Mouse (Mus musculus) left cerebral cortex, postnatal 25 days (tissue): ENCODE measurements around the gene Tns3. TPM values are rescaled to one million over a fixed set of nuclear protein-coding genes. Genes with fewer than 3 reads are reported as not detected.
"Not testable (repeated sequence)": the region's sequence is repeated elsewhere in the genome, so short reads cannot be mapped to it uniquely, and the experiment has no call there.

Experiments
- DNase-seq, 2 experiments: peaks; one replicate each; pipeline ENCODE4 v3.0.0; 2022; ENCODE audit warnings: low spot score in 2 of 2, mixed read lengths in 1 of 2
- intact Hi-C: fragments of 180-260 bp; cut with DNase I; formaldehyde crosslinking; loops from one replicate; pipeline ENCODE4 v1.15.1; 2025
- total RNA-seq, 2 experiments: library from RNA; stranded (reverse); gene quantifications; 2 replicates each; pipeline ENCODE4 v1.2.3; 2021

Tns3 gene
- total RNA-seq, 2 experiments from 2014 or later = 34.9 to 38.3 TPM

DNA sequence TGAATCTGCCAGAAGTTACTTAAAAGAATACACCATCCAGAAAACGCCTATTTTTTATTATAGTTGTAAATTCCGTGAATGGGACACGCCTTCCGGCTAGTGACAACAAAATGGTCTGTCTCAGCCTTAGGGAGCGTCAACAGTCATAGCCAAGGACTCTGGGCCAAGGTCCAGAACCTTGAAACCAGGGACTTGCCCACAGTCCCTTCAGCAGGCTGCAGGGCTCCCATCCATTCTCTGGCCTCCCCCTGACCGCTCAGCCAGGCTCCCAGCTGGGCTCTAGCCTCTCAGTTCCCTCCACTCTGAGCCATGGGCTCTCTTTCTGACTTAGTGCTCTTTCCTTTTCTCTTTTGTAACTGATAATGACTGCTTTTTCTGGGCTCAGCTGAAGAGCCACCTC is 37.6 kb downstream of the Tns3 start:
- no peak for DNase-seq
- intact Hi-C loops = no loop called here

DNA sequence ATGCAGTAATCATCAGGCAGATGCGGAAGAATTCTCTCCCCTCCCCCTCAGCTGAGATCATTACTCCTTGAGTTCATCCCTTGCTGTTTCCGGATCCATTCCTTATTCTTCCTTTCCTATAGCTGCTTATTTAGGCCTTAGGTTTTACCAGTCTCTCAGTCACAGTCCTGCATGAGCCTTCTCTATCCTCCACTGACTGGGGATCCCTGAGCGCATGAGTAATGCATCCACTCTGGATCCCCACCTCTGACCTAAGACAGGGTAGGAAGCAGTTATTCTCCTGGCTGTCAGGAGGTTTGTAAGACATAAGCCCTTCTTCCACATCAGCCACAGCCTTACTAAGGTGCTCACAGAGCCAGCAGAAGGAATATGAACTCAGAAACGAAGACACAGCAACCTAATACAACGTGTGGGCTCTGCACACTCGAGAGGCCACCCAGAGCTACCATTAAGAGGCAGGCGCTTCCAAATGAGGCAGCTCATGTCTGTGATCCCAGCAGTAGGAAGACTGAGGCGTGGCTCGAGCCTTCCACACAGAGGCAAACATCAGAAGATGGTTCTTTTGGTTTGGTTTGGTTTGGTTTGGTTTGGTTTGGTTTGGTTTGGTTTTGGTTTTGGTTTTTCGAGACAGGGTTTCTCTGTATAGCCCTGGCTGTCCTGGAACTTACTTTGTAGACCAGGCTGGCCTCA is 38.3 kb downstream of the Tns3 start:
- no peak for DNase-seq
- intact Hi-C loops = no loop called here

DNA sequence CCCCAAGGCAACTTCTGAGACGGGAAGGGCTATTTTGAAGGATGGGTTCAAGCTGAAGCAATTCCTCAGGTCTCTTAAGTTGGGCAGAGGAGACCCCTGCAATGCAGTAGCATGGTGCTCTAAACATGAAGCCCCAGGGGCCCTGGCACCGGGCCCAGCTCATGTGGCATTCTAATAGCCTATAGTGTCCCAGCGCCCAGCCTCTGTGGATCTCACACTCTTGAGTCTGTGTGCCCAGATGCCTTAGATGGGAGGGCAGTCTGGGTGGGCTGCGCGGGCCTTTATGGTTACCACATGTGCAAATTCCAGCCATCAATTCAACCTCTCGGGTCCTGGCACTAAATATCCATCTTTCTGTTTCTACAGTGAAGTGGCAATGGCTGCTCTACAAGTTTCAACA is 38.9 kb downstream of the Tns3 start:
- intact Hi-C loops = no loop called here
- DNase-seq = no peak

GRCm38 (mm10) chr11:8624179-8624886 is 40.0 kb downstream of the Tns3 start:
- peak; percentile 41 to 50 for DNase-seq
- intact Hi-C loops = no loop called here

DNA sequence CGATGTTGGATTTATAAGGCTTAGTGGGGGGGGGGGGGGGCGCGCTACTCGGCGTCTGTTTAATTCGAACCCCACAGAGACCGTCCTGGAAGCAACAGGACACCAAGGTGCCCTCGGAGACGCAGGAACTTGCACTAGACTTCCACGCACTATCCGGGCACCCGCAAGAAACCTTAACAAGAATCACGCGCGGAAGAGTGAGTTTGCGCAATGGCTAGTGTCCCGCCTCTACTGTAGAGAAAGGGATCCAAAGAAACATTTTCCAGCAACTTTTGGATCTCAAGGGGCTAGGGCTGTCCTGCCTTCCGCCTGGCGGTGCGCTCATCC is 40.5 kb downstream of the Tns3 start:
- DNase-seq = no peak

DNA sequence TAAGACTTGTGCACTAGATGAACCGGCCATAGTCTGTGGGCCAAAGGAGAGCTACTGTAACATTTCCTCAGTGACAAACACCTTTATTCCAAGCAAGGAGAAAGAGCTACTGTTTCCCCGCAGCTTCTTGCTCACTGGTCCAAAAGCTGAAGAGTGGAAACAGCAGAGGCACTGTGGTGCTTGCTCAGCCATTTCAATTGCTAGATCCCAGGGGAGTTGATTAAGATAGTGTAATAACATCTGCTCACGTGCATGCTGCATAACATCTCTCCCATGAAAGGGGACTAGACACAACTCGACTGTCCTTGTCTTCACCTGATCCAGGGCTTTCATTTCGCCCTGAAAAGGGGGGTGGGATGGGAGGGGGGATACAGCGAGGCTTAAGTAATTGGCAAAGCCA is 41.7 kb downstream of the Tns3 start:
- intact Hi-C loops = no loop called here
- peak in 1 of 2 experiments; percentile 16 for DNase-seq

More for the DNA sequence above, 40.5 kb downstream of the Tns3 start:
- intact Hi-C loops = no loop called here

- DNase-seq, intact Hi-C loops: not testable (repeated sequence)
Observed at GRCm38 (mm10) chr11:8619111-8619510, 45.2 kb downstream of the Tns3 start.

- DNase-seq = no peak
Observed at GRCm38 (mm10) chr11:8618301-8618700, 46.0 kb downstream of the Tns3 start.

GRCm38 (mm10) chr11:8615436-8615835 is 48.9 kb downstream of the Tns3 start:
- no peak for DNase-seq
- intact Hi-C loops = no loop called here

More at GRCm38 (mm10) chr11:8618301-8618700, 46.0 kb downstream of the Tns3 start:
- intact Hi-C loops = no loop called here

DNA sequence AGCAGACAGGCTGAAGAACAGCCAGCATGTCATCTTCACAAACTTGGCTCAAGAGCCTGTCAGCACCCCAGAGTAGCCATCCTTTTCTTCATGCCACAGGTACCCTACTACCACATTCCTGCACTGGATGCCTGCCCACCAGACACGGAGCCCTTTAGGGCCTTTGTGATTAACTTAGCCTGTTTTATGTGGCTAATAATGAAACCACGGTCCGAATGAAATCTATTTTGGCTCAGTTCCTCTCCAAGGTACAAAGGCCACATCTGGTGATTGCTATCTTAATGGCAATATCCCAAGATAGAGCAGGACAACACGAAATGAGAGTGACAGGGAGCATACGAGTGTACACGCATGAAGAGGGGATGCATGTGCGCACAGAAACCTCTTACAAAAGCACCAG is 53.9 kb downstream of the Tns3 start:
- intact Hi-C loops = no loop called here

DNA sequence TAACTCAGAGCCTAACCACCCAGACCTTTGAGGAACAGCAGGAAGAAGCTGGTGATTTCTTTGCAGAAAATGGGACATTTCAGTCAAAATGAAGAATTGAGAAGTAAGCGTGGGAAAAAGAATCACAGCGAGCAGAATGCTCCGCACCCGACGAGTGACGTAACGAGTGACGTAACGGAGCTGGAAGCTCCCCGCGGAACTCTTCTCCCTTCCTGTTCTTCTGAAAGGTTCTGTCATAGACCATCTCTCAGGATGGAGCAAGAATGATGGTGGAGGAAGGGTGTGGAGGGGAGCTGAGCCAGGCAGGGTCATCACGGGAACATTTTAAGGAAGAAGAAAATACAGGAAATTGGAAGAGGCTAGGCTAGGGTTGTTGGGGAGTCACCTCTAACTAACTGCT is 54.5 kb downstream of the Tns3 start:
- intact Hi-C loops = no loop called here
- DNase-seq = no peak

More for the DNA sequence above, 53.9 kb downstream of the Tns3 start:
- DNase-seq = no peak

GRCm38 (mm10) chr11:8607123-8607522 is 57.2 kb downstream of the Tns3 start:
- intact Hi-C loops = no loop called here
- no peak for DNase-seq

DNA sequence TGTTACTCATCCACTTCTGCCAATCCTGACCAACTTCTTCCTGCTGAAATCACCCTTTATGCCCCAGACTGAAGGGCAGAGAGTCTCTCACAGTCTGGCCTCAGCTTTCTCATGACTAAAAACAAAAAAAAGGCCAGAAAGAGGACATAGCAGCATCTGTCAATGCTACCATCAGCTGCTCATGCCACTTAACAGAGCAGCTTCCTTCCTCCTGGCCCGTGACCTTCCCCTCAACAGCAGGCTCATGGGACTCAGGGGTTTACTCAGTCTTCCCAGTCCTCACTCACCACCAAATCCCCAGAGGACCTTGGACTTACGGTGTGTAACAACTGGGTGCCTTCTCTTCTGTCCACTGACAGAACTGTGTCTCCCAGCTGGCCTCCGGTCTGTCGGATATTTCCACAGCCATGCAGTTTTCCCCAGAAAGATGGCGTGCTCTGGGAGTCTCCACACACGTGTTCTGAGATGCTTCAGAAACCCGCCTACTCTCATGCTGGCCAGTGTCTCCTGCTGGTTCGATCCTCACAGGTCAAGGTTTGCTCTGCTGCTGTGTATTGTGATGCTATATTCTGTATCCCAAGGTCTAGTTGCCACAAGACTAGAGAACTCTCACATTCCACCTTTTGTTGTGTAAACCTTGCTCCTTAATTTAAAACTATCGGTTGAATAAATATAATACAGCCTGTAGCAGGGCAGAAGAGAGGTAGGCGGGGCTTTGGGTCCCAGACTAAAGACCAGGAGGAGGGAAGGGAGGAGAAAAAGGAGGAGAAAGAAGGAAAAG is 59.4 kb downstream of the Tns3 start:
- DNase-seq = no peak
- intact Hi-C loops = no loop called here

DNA sequence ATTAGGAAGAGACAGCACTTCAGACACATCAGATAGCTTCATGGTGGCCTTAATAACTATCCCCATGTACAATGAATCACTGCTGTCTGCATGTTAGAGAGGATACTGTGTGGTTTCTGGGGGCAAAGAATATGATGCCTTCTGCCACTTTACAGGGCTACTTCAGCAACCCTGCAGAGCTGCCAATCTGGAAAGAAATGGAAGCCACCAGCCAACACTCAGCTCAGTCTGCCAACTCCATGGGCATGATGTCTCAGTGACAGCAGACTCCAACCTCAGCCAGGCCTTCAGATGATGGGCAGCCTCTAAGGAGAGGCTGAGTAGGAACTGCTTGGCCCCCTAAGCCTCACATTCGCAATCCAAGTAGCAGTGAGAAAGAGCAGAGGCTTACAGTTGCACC is 61.7 kb downstream of the Tns3 start:
- intact Hi-C loops = no loop called here
- no peak for DNase-seq

DNA sequence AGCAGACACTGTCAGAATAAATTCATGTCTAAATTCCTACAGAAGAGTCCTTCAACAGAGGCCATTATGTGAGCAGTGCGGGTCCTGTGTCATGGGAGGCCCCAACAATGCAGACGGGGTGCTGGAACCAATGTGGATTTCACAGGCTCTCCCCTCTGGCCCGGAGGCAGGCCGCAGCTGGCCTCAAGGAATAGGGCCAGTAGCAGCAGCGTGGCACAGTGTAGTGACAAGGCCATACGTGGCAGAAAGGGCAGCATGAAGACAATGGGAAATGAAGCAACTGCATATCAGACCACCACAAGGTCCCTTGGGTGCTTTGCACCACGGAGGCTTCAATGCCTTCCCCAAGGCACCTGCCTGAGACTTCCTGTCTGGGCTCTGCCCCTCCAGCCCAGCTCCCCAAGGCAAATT is 62.9 kb downstream of the Tns3 start:
- intact Hi-C loops = no loop called here
- DNase-seq = no peak

DNA sequence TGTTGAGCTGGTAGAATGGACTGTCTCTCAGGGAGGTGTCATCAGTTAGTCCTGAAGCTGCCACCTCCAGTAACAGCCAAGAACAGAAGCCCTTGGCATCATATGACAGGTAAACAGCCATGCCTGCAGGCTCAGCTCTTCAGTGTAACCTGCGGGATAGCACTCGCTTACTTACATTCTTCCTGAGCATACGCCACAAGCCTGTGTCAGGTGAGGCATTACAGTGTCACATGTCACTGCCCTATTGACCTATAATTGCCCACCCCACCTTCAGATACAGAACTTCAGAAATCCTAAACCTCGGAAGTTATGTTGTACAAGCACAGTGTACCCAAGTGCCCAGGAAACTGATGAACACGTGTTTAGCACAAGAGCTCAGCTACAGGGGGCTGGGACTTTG is 68.7 kb downstream of the Tns3 start:
- no peak for DNase-seq
- intact Hi-C loops = no loop called here

DNA sequence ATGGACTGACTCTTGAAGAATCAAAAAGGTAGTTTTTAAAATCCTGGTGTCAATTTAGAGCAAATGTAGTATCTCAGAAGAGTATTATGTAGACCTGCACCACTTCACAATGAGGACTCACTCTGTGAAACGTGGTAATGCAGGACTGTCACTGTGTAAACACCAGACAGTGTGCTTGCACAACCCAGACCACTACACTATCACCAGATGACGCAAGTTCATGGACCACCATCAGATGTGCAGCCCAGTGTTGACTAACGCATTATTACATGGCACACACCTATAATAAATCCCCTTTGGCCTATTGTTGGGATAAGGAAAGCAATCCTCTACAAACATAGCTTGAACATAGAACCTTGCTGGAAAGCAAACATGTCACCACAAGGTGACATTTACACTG is 71.2 kb downstream of the Tns3 start:
- intact Hi-C loops = no loop called here

DNA sequence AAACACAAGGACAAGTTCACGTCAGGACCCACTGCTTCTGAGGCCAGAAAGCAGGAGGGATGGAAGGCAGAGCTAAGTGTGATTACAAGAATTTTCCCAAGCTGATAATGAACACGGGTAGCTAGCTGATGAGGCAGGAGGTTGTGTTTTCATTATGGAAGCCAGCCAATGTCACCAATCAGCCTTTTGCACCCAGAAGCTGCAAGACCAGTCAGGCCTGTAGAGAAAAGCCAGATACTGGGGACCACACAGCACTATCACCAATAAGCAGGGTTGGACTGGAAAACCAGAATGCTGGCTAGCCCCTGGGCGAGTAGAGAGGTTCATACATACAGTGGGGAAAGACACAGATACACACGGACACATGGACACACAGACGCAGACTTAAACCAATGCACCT is 73.1 kb downstream of the Tns3 start:
- no peak for DNase-seq
- intact Hi-C loops = no loop called here

More for the DNA sequence above, 71.2 kb downstream of the Tns3 start:
- no peak for DNase-seq

GRCm38 (mm10) chr11:8589226-8589905 is 75.0 kb downstream of the Tns3 start:
- intact Hi-C loops = no loop called here
- peak; percentile 36 to 87 for DNase-seq

GRCm38 (mm10) chr11:8587941-8588340 is 76.4 kb downstream of the Tns3 start:
- DNase-seq = no peak
- intact Hi-C loops = no loop called here
